Mouse (Mus musculus) bone marrow, adult 2 months (tissue): ENCODE measurements around the gene Rnase13.

Source experiments
- CTCF ChIP-seq: fragments of 200-500 bp; IDR thresholded peaks from 2 replicates; pipeline ENCODE4 v1.5.1; 2011; ENCODE audit warnings: low read length, control low read depth; ENCODE audit not compliant: control insufficient read depth, insufficient read depth
- POLR2A ChIP-seq: fragments of 200-500 bp; IDR thresholded peaks from 2 replicates; pipeline ENCODE4 v1.6.1; 2011; ENCODE audit warnings: low read depth, mild to moderate bottlenecking, control low read depth, low read length, borderline replicate concordance; ENCODE audit not compliant: control insufficient read depth

GRCm38 (mm10) chr14:51943336-51943735 is 20.8 kb upstream of the Rnase13 start:
- TF ChIP-seq CTCF (no peak), POLR2A (no peak)
